In genomic region chr10:84803216-84803844, GRCm38 (mm10) we compare ENCODE assay signal across 12 mouse cellular contexts. TPM values are rescaled to one million over a fixed set of nuclear protein-coding genes. Genes with fewer than 3 reads are reported as not detected.
DNase-seq lines count a peak whose midpoint lies in the region; ATAC-seq and TF ChIP-seq lines count a peak whose summit lies in the region.
"Had no signal": no experiment of that assay in that cellular context is flagged by ENCODE, and none has a peak within 500 bp of the region (broad histone marks: within the 10 kb centered on the region; RNA-seq: fewer than 3 reads in every experiment).

No protein-coding gene starts in this region.

- no peaks in the 10 kb centered on the region for H3K9me3 ChIP-seq in liver, embryonic 12.5 days (replicated peaks)
- no peaks in the 10 kb centered on the region for H3K9me3 ChIP-seq in hindbrain, postnatal 0 days (ENCODE audit: low read length)
- H3K9me3 ChIP-seq in neural tube, embryonic 13.5 days = no peaks in the 10 kb centered on the region
- no peaks in the 10 kb centered on the region for H3K9me3 ChIP-seq in stomach, postnatal 0 days (ENCODE audit: control insufficient read depth, low read length)
- H3K9me3 ChIP-seq: embryonic facial prominence, embryonic 15.5 days had no signal

- no peak for TF ChIP-seq CTCF in liver, adult 2 months (IDR thresholded peaks at IDR 0.05; ENCODE audit: low read depth, low read length)
- no peak for TF ChIP-seq CTCF in hindbrain, postnatal 0 days (IDR thresholded peaks at IDR 0.05; ENCODE audit: low read depth)
- TF ChIP-seq CTCF in stomach, postnatal 0 days (IDR thresholded peaks at IDR 0.05; ENCODE audit: low read depth) = no peak

- no peak for TF ChIP-seq POLR2A in liver, adult 2 months (IDR thresholded peaks at IDR 0.05; ENCODE audit: extremely low read depth, insufficient read depth, low read length)

- H3K27me3 ChIP-seq in liver, adult 2 months (ENCODE audit: control insufficient read depth, insufficient read depth, low read length) = no peaks in the 10 kb centered on the region
- H3K27me3 ChIP-seq in liver, embryonic 12.5 days (replicated peaks) = 0 out of 2 replicates have a peak, but pooled peaks cover 7% of the 10 kb centered on the region
- H3K27me3 ChIP-seq in hindbrain, postnatal 0 days (ENCODE audit: insufficient read depth, low read length) = no peaks in the 10 kb centered on the region
- H3K27me3 ChIP-seq in neural tube, embryonic 13.5 days = no peaks in the 10 kb centered on the region
- H3K27me3 ChIP-seq in stomach, postnatal 0 days (ENCODE audit: control insufficient read depth, insufficient read depth, low read length) = no peaks in the 10 kb centered on the region
- H3K27me3 ChIP-seq: embryonic facial prominence, embryonic 15.5 days had no signal

- no peak for TF ChIP-seq EP300 in stomach, postnatal 0 days (optimal IDR thresholded peaks at IDR 0.05)

- peaks cover 6% of the 10 kb centered on the region for H3K4me1 ChIP-seq in liver, adult 2 months (ENCODE audit: control insufficient read depth, insufficient read depth, low read length)
- H3K4me1 ChIP-seq in liver, embryonic 12.5 days = peaks cover 11% of the 10 kb centered on the region
- peaks cover 4% of the 10 kb centered on the region; the same call in 1 of the 2 replicates for H3K4me1 ChIP-seq in hindbrain, postnatal 0 days (ENCODE audit: insufficient read depth, low read length)
- peaks cover 20% of the 10 kb centered on the region for H3K4me1 ChIP-seq in neural tube, embryonic 13.5 days (replicated peaks)
- no peaks in the 10 kb centered on the region for H3K4me1 ChIP-seq in stomach, postnatal 0 days (replicated peaks; ENCODE audit: control insufficient read depth, insufficient read depth)
- H3K4me1 ChIP-seq: embryonic facial prominence, embryonic 15.5 days had no signal

- H3K36me3 ChIP-seq in liver, adult 2 months (ENCODE audit: control insufficient read depth, insufficient read depth, low read length) = no peaks in the 10 kb centered on the region
- H3K36me3 ChIP-seq in liver, embryonic 12.5 days = no peaks in the 10 kb centered on the region
- H3K36me3 ChIP-seq in hindbrain, postnatal 0 days (ENCODE audit: insufficient read depth, low read length) = no peaks in the 10 kb centered on the region
- no peaks in the 10 kb centered on the region for H3K36me3 ChIP-seq in neural tube, embryonic 13.5 days
- H3K36me3 ChIP-seq in stomach, postnatal 0 days (ENCODE audit: control insufficient read depth, insufficient read depth, low read length) = no peaks in the 10 kb centered on the region
- H3K36me3 ChIP-seq: embryonic facial prominence, embryonic 15.5 days had no signal

- H3K9ac ChIP-seq in liver, adult 2 months (ENCODE audit: low read depth, low read length) = no peak overlapping the region
- H3K9ac ChIP-seq in liver, embryonic 12.5 days = no peak overlapping the region
- H3K9ac ChIP-seq in hindbrain, postnatal 0 days (replicated peaks; ENCODE audit: low read length) = no peak overlapping the region
- H3K9ac ChIP-seq in neural tube, embryonic 13.5 days = no peak overlapping the region
- no peak overlapping the region for H3K9ac ChIP-seq in stomach, postnatal 0 days (ENCODE audit: low read length)
- H3K9ac ChIP-seq: embryonic facial prominence, embryonic 15.5 days had no signal

- WGBS in liver, adult 2 months = 61% methylated on average over 13 of the region's 13 CpGs
- 72% methylated on average over 13 of the region's 13 CpGs for WGBS in liver, embryonic 12.5 days (ENCODE audit: insufficient replicate concordance)
- WGBS in hindbrain, postnatal 0 days = 35% methylated on average over 13 of the region's 13 CpGs
- WGBS in neural tube, embryonic 13.5 days = 41% methylated on average over 13 of the region's 13 CpGs
- WGBS in stomach, postnatal 0 days = 61% methylated on average over 13 of the region's 13 CpGs

- H3K4me2 ChIP-seq in liver, embryonic 12.5 days = no peak overlapping the region
- no peak overlapping the region for H3K4me2 ChIP-seq in hindbrain, postnatal 0 days (ENCODE audit: low read depth, low read length)
- no peak overlapping the region for H3K4me2 ChIP-seq in neural tube, embryonic 13.5 days
- H3K4me2 ChIP-seq in stomach, postnatal 0 days (replicated peaks; ENCODE audit: low read depth) = no peak overlapping the region
- H3K4me2 ChIP-seq: embryonic facial prominence, embryonic 15.5 days had no signal

- peak; percentile 6 for DNase-seq in cerebellum, adult 11 months
- no peak for DNase-seq in cerebellum, adult 8-10 months
- peak; percentile 20 for DNase-seq in liver, adult 2 months (ENCODE audit: extremely low read depth, low read depth, low spot score)
- peak; percentile 63 for DNase-seq in hindbrain, postnatal 0 days (ENCODE audit: low spot score)
- DNase-seq in stomach, postnatal 0 days (ENCODE audit: low spot score) = no peak
- no peak for DNase-seq in kidney, postnatal 14 days

- H3K79me2 ChIP-seq in liver, adult 2 months (ENCODE audit: control insufficient read depth, insufficient read depth, low read length) = no peaks in the 10 kb centered on the region

- no peak overlapping the region for H3K27ac ChIP-seq in liver, adult 2 months (replicated peaks; ENCODE audit: insufficient read depth, low read depth, low read length)
- no peak overlapping the region for H3K27ac ChIP-seq in liver, embryonic 12.5 days
- peak overlapping the region; percentile 64 for H3K27ac ChIP-seq in hindbrain, postnatal 0 days
- H3K27ac ChIP-seq in neural tube, embryonic 13.5 days (replicated peaks) = 0 out of 2 replicates have a peak overlapping the region, but pooled peaks have one; percentile 33
- H3K27ac ChIP-seq in stomach, postnatal 0 days (replicated peaks) = no peak overlapping the region
- H3K27ac ChIP-seq: embryonic facial prominence, embryonic 15.5 days; macrophage had no signal

- no peak overlapping the region for H3K4me3 ChIP-seq in liver, adult 2 months (ENCODE audit: insufficient read depth, low read depth, low read length)
- no peak overlapping the region for H3K4me3 ChIP-seq in liver, embryonic 12.5 days
- H3K4me3 ChIP-seq in hindbrain, postnatal 0 days (ENCODE audit: low read length) = no peak overlapping the region
- H3K4me3 ChIP-seq in neural tube, embryonic 13.5 days = no peak overlapping the region
- no peak overlapping the region for H3K4me3 ChIP-seq in stomach, postnatal 0 days (ENCODE audit: low read depth, low read length)
- H3K4me3 ChIP-seq: embryonic facial prominence, embryonic 15.5 days had no signal

- no peak for ATAC-seq in liver, embryonic 12.5 days
- peak; percentile 77 for ATAC-seq in hindbrain, postnatal 0 days
- ATAC-seq in neural tube, embryonic 13.5 days (ENCODE audit: low read depth) = peak; percentile 60
- ATAC-seq in stomach, postnatal 0 days (ENCODE audit: low FRiP score, low TSS enrichment) = no peak

RNA-seq across cellular contexts. Expression of gene Rfx4, which starts 47.5 kb away (rescaled TPM):
- 0.81 and 1.8 TPM in 2 replicates for total RNA-seq in liver, adult 2 months (2014; rRNA removed)
- 5.1 and 6.1 TPM in 2 replicates for polyA plus RNA-seq in liver, adult 2 months (2012; rRNA removed)
- polyA plus RNA-seq in liver, embryonic 12.5 days (2016; fragmentation: Nextera tagmentation; extraction: Ambion mirVana) = not detected in 2 replicates
- 16.7 and 21.5 TPM in 2 replicates for total RNA-seq in hindbrain, postnatal 0 days (2014; rRNA removed)
- 16.1 and 17.1 TPM in 2 replicates for polyA plus RNA-seq in hindbrain, postnatal 0 days (2015; fragmentation: Nextera tagmentation; extraction: Ambion mirVana)
- 21.8 and 22.7 TPM in 2 replicates for polyA plus RNA-seq in neural tube, embryonic 13.5 days (2015; fragmentation: Nextera tagmentation; extraction: Ambion mirVana)
- polyA plus RNA-seq in stomach, postnatal 0 days (2015; fragmentation: Nextera tagmentation; extraction: Ambion mirVana) = not detected in 2 replicates
- total RNA-seq: granulocyte monocyte progenitor cell, adult 5-6 weeks had no signal
- polyA plus RNA-seq: intestine, embryonic 14.5 days; macrophage had no signal

Comparison
In these comparisons a context has a peak if more than half of its experiments do, and no peak if none do; other contexts are left out.
1. DNase-seq: peak in cerebellum, adult 11 months (single experiment), liver, adult 2 months (single experiment) and hindbrain, postnatal 0 days (single experiment); none in cerebellum, adult 8-10 months (single experiment), stomach, postnatal 0 days (single experiment) and kidney, postnatal 14 days (single experiment).
2. H3K27ac ChIP-seq: peak in hindbrain, postnatal 0 days (single experiment) and neural tube, embryonic 13.5 days (single experiment); none in liver, adult 2 months (single experiment), liver, embryonic 12.5 days (single experiment) and stomach, postnatal 0 days (single experiment).
3. ATAC-seq: peak in hindbrain, postnatal 0 days (single experiment) and neural tube, embryonic 13.5 days (single experiment); none in liver, embryonic 12.5 days (single experiment) and stomach, postnatal 0 days (single experiment).